Mouse (Mus musculus): ENCODE results near the gene Pfas. TPM values are rescaled to one million over a fixed set of nuclear protein-coding genes. Genes with fewer than 3 reads are reported as not detected.
"Not testable (repeated sequence)": the region's sequence is repeated elsewhere in the genome, so short reads cannot be mapped to it uniquely, and the experiment has no call there.

Pfas gene
- total RNA-seq, 2 experiments from 2014 or later: 7.3 to 7.4 TPM

GRCm38 (mm10) chr11:69015644-69016441, 7.6 kb upstream of the Pfas start, which contains the start of gene Ctc1:
Gene Ctc1 (plus strand): TSS chr11:69015911.
- peak; percentile 98 for ATAC-seq (ENCODE audit: poor library complexity, severe bottlenecking)

- peak; percentile 69 for ATAC-seq (ENCODE audit: poor library complexity, severe bottlenecking)
Observed at GRCm38 (mm10) chr11:69012071-69012601, 3.9 kb upstream of the Pfas start.

- ATAC-seq (ENCODE audit: poor library complexity, severe bottlenecking): not testable (repeated sequence)
Observed at GRCm38 (mm10) chr11:69011445-69011844, 3.2 kb upstream of the Pfas start.

GRCm38 (mm10) chr11:69010400-69011323, 2.4 kb upstream of the Pfas start:
- no peak for ATAC-seq (ENCODE audit: poor library complexity, severe bottlenecking)

- ATAC-seq (ENCODE audit: poor library complexity, severe bottlenecking): no peak
Observed at GRCm38 (mm10) chr11:69009508-69009907, 1.2 kb upstream of the Pfas start.

GRCm38 (mm10) chr11:69006575-69006974, 1.7 kb downstream of the Pfas start:
- ATAC-seq (ENCODE audit: poor library complexity, severe bottlenecking): not testable (repeated sequence)

- ATAC-seq (ENCODE audit: poor library complexity, severe bottlenecking): no peak
Observed at GRCm38 (mm10) chr11:69005193-69005592, 3.1 kb downstream of the Pfas start.

- no peak for ATAC-seq (ENCODE audit: poor library complexity, severe bottlenecking)
Observed at GRCm38 (mm10) chr11:69003592-69003991, 4.7 kb downstream of the Pfas start.

GRCm38 (mm10) chr11:69002782-69003181, 5.5 kb downstream of the Pfas start:
- not testable (repeated sequence) for ATAC-seq (ENCODE audit: poor library complexity, severe bottlenecking)

GRCm38 (mm10) chr11:68997080-68997479, 11.2 kb downstream of the Pfas start:
- no peak for ATAC-seq (ENCODE audit: poor library complexity, severe bottlenecking)

GRCm38 (mm10) chr11:68994377-68994776, 13.9 kb downstream of the Pfas start:
- ATAC-seq (ENCODE audit: poor library complexity, severe bottlenecking): no peak

GRCm38 (mm10) chr11:68993122-68993521, 15.1 kb downstream of the Pfas start:
- no peak for ATAC-seq (ENCODE audit: poor library complexity, severe bottlenecking)

- no peak for ATAC-seq (ENCODE audit: poor library complexity, severe bottlenecking)
Observed at GRCm38 (mm10) chr11:68988341-68988740, 19.9 kb downstream of the Pfas start.

- ATAC-seq (ENCODE audit: poor library complexity, severe bottlenecking): no peak
Observed at GRCm38 (mm10) chr11:68987365-68987882, 20.8 kb downstream of the Pfas start.

- peak; percentile 74 for ATAC-seq (ENCODE audit: poor library complexity, severe bottlenecking)
Observed at GRCm38 (mm10) chr11:68982639-68983369, 25.5 kb downstream of the Pfas start.

GRCm38 (mm10) chr11:68980919-68981318, 27.3 kb downstream of the Pfas start:
- ATAC-seq (ENCODE audit: poor library complexity, severe bottlenecking): no peak

GRCm38 (mm10) chr11:68979320-68979733, 28.9 kb downstream of the Pfas start:
- no peak for ATAC-seq (ENCODE audit: poor library complexity, severe bottlenecking)

GRCm38 (mm10) chr11:68975601-68976000, 32.7 kb downstream of the Pfas start:
- no peak for ATAC-seq (ENCODE audit: poor library complexity, severe bottlenecking)

- no peak for ATAC-seq (ENCODE audit: poor library complexity, severe bottlenecking)
Observed at GRCm38 (mm10) chr11:68975085-68975484, 33.2 kb downstream of the Pfas start, which contains the start of gene Rangrf. Gene Rangrf (minus strand): TSS chr11:68975185.

GRCm38 (mm10) chr11:68974059-68974450, 34.2 kb downstream of the Pfas start:
- ATAC-seq (ENCODE audit: poor library complexity, severe bottlenecking): no peak
